Mouse (Mus musculus) MEL (cell line): ENCODE measurements around the gene Unc5b. TPM values are rescaled to one million over a fixed set of nuclear protein-coding genes. Genes with fewer than 3 reads are reported as not detected.

Experiments
- DNase-seq: peaks from one replicate; pipeline ENCODE4 v3.0.0; 2011; ENCODE audit warnings: low read depth, low spot score
- H3K27ac ChIP-seq: 2 replicates; pipeline ENCODE4 v1.5.1; 2012; ENCODE audit warnings: low read depth, mild to moderate bottlenecking, control low read depth, low read length, moderate library complexity; ENCODE audit not compliant: control insufficient read depth
- H3K27me3 ChIP-seq, 2 experiments: fragments of 150-350 bp in 1 of 2; sonication (generic) in 1 of 2; 2 replicates each; pipeline ENCODE4 v1.6.1; 2012; ENCODE audit warnings: low read length in 2 of 2, mild to moderate bottlenecking in 2 of 2, improper control_type of control experiment in 1 of 2, moderate library complexity in 1 of 2; ENCODE audit not compliant: insufficient read depth in 2 of 2, control insufficient read depth in 1 of 2
- H3K36me3 ChIP-seq, 2 experiments: 2 replicates each; pipeline ENCODE4 v1.6.1; 2012 to 2014; ENCODE audit warnings: low read length in 2 of 2, improper control_type of control experiment in 1 of 2, inconsistent platforms in 1 of 2, mild to moderate bottlenecking in 1 of 2; ENCODE audit not compliant: insufficient read depth in 2 of 2, control insufficient read depth in 1 of 2
- H3K4me1 ChIP-seq, 2 experiments: fragments of 150-350 bp in 1 of 2; sonication (generic) in 1 of 2; 2 replicates each; pipeline ENCODE4 v1.6.1; 2012; ENCODE audit warnings: low read length in 2 of 2, improper control_type of control experiment in 1 of 2, mild to moderate bottlenecking in 1 of 2; ENCODE audit not compliant: insufficient read depth in 2 of 2, control insufficient read depth in 1 of 2
- H3K4me3 ChIP-seq, 2 experiments: fragments of 150-350 bp in 1 of 2; sonication (generic) in 1 of 2; 2 replicates each; pipeline ENCODE4 v1.5.1; 2012; ENCODE audit warnings: low read depth in 2 of 2, low read length in 2 of 2, mild to moderate bottlenecking in 2 of 2, moderate library complexity in 2 of 2, control low read depth in 1 of 2, improper control_type of control experiment in 1 of 2; ENCODE audit not compliant: control insufficient read depth in 1 of 2, insufficient read depth in 1 of 2
- H3K79me2 ChIP-seq: 2 replicates; pipeline ENCODE4 v1.6.1; 2012; ENCODE audit warnings: mild to moderate bottlenecking, low read length, moderate library complexity; ENCODE audit not compliant: control insufficient read depth, poor library complexity, insufficient read depth
- H3K9ac ChIP-seq: 2 replicates; pipeline ENCODE4 v1.6.1; 2012; ENCODE audit warnings: low read depth, mild to moderate bottlenecking, control low read depth, low read length, moderate library complexity; ENCODE audit not compliant: control insufficient read depth, poor library complexity, severe bottlenecking
- H3K9me3 ChIP-seq: fragments of 150-350 bp; sonication (generic); replicated peaks from 2 replicates; pipeline ENCODE4 v1.6.1; 2012; ENCODE audit warnings: mild to moderate bottlenecking, low read length, improper control_type of control experiment, moderate library complexity; ENCODE audit not compliant: insufficient read depth
- BHLHE40 ChIP-seq: IDR thresholded peaks from 2 replicates; pipeline ENCODE4 v1.6.1; 2012; ENCODE audit warnings: low read depth, mild to moderate bottlenecking, inconsistent platforms, low read length, improper control_type of control experiment, borderline replicate concordance
- CHD2 ChIP-seq: IDR thresholded peaks from 2 replicates; pipeline ENCODE4 v1.6.1; 2011; ENCODE audit warnings: low read length, improper control_type of control experiment
- GABPA ChIP-seq: IDR thresholded peaks from 2 replicates; pipeline ENCODE4 v1.6.1; 2012; ENCODE audit warnings: low read depth, mild to moderate bottlenecking, inconsistent platforms, low read length, improper control_type of control experiment, moderate library complexity
- GATA1 ChIP-seq: IDR thresholded peaks from 2 replicates; pipeline ENCODE4 v1.6.1; 2011; ENCODE audit warnings: low read depth, low read length, improper control_type of control experiment
- HCFC1 ChIP-seq: IDR thresholded peaks from 2 replicates; pipeline ENCODE4 v1.6.1; 2012; ENCODE audit warnings: low read depth, mild to moderate bottlenecking, inconsistent platforms, low read length, improper control_type of control experiment, moderate library complexity
- JUND ChIP-seq: IDR thresholded peaks from 2 replicates; pipeline ENCODE4 v1.6.1; 2011; ENCODE audit warnings: low read depth, mild to moderate bottlenecking, improper control_type of control experiment, low read length
- MAFK ChIP-seq: IDR thresholded peaks from 2 replicates; pipeline ENCODE4 v1.6.1; 2011; ENCODE audit warnings: low read depth, mild to moderate bottlenecking, low read length, improper control_type of control experiment, borderline replicate concordance
- MYB ChIP-seq: IDR thresholded peaks from 2 replicates; pipeline ENCODE4 v1.6.1; 2011; ENCODE audit warnings: mild to moderate bottlenecking, low read depth, low read length, improper control_type of control experiment
- NRF1 ChIP-seq: IDR thresholded peaks from 2 replicates; pipeline ENCODE4 v1.6.1; 2014; ENCODE audit warnings: low read depth, mild to moderate bottlenecking, inconsistent platforms, low read length, improper control_type of control experiment, moderate library complexity; ENCODE audit not compliant: poor library complexity, insufficient read depth, severe bottlenecking
- POLR2A ChIP-seq, 2 experiments: IDR thresholded peaks; 2 replicates each; pipeline ENCODE4 v1.6.1; 2011 to 2012; ENCODE audit warnings: low read length in 2 of 2, mild to moderate bottlenecking in 2 of 2, control low read depth in 1 of 2, improper control_type of control experiment in 1 of 2, low read depth in 1 of 2, moderate library complexity in 1 of 2; ENCODE audit not compliant: control insufficient read depth in 1 of 2, insufficient read depth in 1 of 2, poor library complexity in 1 of 2
- POLR2AphosphoS2 ChIP-seq: IDR thresholded peaks from 2 replicates; pipeline ENCODE4 v1.6.1; 2011; ENCODE audit warnings: low read length, improper control_type of control experiment
- POLR2AphosphoS5 ChIP-seq: IDR thresholded peaks from 2 replicates; pipeline ENCODE4 v1.6.1; 2012; ENCODE audit warnings: low read depth, borderline replicate concordance, mild to moderate bottlenecking, inconsistent platforms, low read length, moderate library complexity, mixed read lengths
- RAD21 ChIP-seq: IDR thresholded peaks from 2 replicates; pipeline ENCODE4 v1.6.1; 2011; ENCODE audit warnings: mild to moderate bottlenecking, low read depth, low read length, improper control_type of control experiment
- SIN3A ChIP-seq: IDR thresholded peaks from 2 replicates; pipeline ENCODE4 v1.6.1; 2012; ENCODE audit warnings: low read length, improper control_type of control experiment, inconsistent platforms
- TAL1 ChIP-seq: IDR thresholded peaks from 2 replicates; pipeline ENCODE4 v1.6.1; 2012; ENCODE audit warnings: mild to moderate bottlenecking, inconsistent platforms, low read length, moderate library complexity, mixed read lengths
- TBP ChIP-seq: IDR thresholded peaks from 2 replicates; pipeline ENCODE4 v1.8.0; 2011; ENCODE audit warnings: low read depth, low read length, improper control_type of control experiment
- TCF12 ChIP-seq: IDR thresholded peaks from 2 replicates; pipeline ENCODE4 v1.6.1; 2014; ENCODE audit warnings: low read depth, mild to moderate bottlenecking, inconsistent platforms, low read length, improper control_type of control experiment, moderate library complexity
- UBTF ChIP-seq: IDR thresholded peaks from 2 replicates; pipeline ENCODE4 v1.6.1; 2012; ENCODE audit warnings: low read depth, mild to moderate bottlenecking, inconsistent platforms, low read length, improper control_type of control experiment, moderate library complexity, borderline replicate concordance; ENCODE audit not compliant: insufficient read depth
- USF2 ChIP-seq, 2 experiments: IDR thresholded peaks; 2 replicates each; pipeline ENCODE4 v1.6.1; 2011 to 2012; ENCODE audit warnings: improper control_type of control experiment in 2 of 2, low read length in 2 of 2, borderline replicate concordance in 1 of 2, inconsistent platforms in 1 of 2, low read depth in 1 of 2, mild to moderate bottlenecking in 1 of 2; ENCODE audit not compliant: insufficient read depth in 1 of 2
- ZMIZ1 ChIP-seq: IDR thresholded peaks from 2 replicates; pipeline ENCODE4 v1.6.1; 2012; ENCODE audit warnings: low read depth, mild to moderate bottlenecking, inconsistent platforms, low read length, improper control_type of control experiment, moderate library complexity
- ZNF384 ChIP-seq: IDR thresholded peaks from 2 replicates; pipeline ENCODE4 v1.6.1; 2012; ENCODE audit warnings: low read depth, mild to moderate bottlenecking, inconsistent platforms, low read length, improper control_type of control experiment
- polyA plus RNA-seq, 2 experiments: library from polyadenylated mRNA; stranded (reverse) in 1 of 2; unstranded in 1 of 2; fragments of >175 nt in 1 of 2; fragments of >200 nt in 1 of 2; gene quantifications; 2 replicates each; pipeline versions ENCODE4 v1.2.1 to v1.2.4; 2012; ENCODE audit warnings: low replicate concordance in 2 of 2, low read depth in 1 of 2; ENCODE audit not compliant: insufficient read length in 2 of 2, insufficient read depth in 1 of 2, missing spikeins in 1 of 2
- total RNA-seq: library from RNA; depleted of rRNA; stranded (reverse); fragments of 300-350 nt; gene quantifications from 2 replicates; pipeline ENCODE4 v1.2.3, GENCODE M21; 2012

The Unc5b gene
- total and polyA plus RNA-seq, 3 experiments: not detected

DNA sequence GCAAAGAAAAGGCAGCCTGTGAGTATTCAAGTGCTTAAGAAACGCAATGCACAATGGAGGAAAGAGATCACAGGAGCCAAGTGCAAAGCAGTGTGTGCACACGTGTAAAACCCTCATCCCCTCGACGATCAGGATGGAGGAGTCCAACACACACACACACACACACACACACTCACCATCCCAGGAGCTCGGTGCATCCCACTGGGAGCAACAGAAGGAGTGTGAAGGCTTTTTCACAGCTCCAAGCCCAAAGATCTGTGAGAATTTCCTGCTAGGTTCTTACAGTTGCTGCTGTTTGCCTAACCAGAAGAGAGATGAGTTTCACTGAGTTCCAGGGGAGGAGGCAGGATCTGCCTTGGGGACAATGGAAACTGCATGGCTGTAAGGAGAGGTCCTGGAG is 99.6 kb downstream of the Unc5b start:
- no peak for DNase-seq
- Histone ChIP-seq H3K9ac (no peak overlapping the region), H3K4me3 (no peak overlapping the region), H3K9me3 (no peaks in the 10 kb centered on the region), H3K27me3 (no peaks in the 10 kb centered on the region), H3K79me2 (no peaks in the 10 kb centered on the region), H3K27ac (no peak overlapping the region), H3K4me1 (peaks cover 0 to 4% of the 10 kb centered on the region in 2 experiments; a peak in 2 of 4 replicates), H3K36me3 (no peaks in the 10 kb centered on the region)
- TF ChIP-seq JUND: no peak
- TF ChIP-seq ZNF384: no peak
- TF ChIP-seq BHLHE40: no peak
- no peak for TF ChIP-seq USF2 (IDR thresholded peaks at IDR 0.05; ENCODE audit: borderline replicate concordance in 1 of 2, insufficient read depth in 1 of 2, low read depth in 1 of 2, low read length in 2 of 2)
- no peak for TF ChIP-seq ZMIZ1
- TF ChIP-seq GABPA: no peak
- TF ChIP-seq TCF12: no peak
- no peak for TF ChIP-seq TBP
- no peak for TF ChIP-seq POLR2A (IDR thresholded peaks at IDR 0.05; ENCODE audit: control insufficient read depth in 1 of 2, insufficient read depth in 1 of 2, low read depth in 1 of 2, low read length in 2 of 2, poor library complexity in 1 of 2)
- TF ChIP-seq GATA1: no peak
- TF ChIP-seq SIN3A: no peak
- TF ChIP-seq MYB: no peak
- no peak for TF ChIP-seq NRF1
- TF ChIP-seq CHD2: no peak
- no peak for TF ChIP-seq TAL1

DNA sequence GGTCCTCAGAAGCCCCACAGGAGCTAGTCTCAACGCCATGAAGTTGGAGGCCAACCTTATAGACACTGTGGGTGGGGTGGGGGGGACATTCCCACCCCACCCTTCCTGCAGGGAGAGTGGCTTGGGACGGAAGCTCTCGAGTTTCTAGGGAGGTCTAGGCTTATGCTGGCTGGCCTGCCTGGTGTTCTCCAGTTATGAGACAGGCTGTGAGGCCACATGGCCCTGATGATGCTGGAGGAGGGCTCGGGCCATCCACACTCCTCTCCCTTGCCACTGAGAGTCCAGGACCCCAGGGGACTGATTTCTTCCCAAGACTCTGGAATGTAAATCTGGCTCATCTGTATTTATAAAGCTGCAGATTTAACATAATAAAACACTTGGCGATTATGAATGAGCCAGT is 104.1 kb downstream of the Unc5b start:
- Histone ChIP-seq H3K4me3 (no peak overlapping the region), H3K9ac (no peak overlapping the region), H3K27me3 (no peaks in the 10 kb centered on the region), H3K27ac (no peak overlapping the region), H3K9me3 (no peaks in the 10 kb centered on the region), H3K4me1 (peaks cover 0 to 4% of the 10 kb centered on the region in 2 experiments; a peak in 2 of 4 replicates), H3K36me3 (no peaks in the 10 kb centered on the region), H3K79me2 (no peaks in the 10 kb centered on the region)
- no peak for DNase-seq
- TF ChIP-seq UBTF (no peak), POLR2AphosphoS5 (no peak), HCFC1 (no peak), RAD21 (no peak), TCF12 (no peak), ZNF384 (no peak), MAFK (no peak), POLR2AphosphoS2 (no peak)
